Mouse (Mus musculus): ENCODE measurements around the gene Zfp553. TPM values are rescaled to one million over a fixed set of nuclear protein-coding genes. Genes with fewer than 3 reads are reported as not detected.
A peak's percentile ranks its signal among the peaks of the same experiment; 100 is the strongest.

Gene Zfp553
- 10.8 and 17.3 TPM in 2 replicates for polyA plus RNA-seq (2012; ENCODE audit: insufficient read depth, low replicate concordance)

DNA sequence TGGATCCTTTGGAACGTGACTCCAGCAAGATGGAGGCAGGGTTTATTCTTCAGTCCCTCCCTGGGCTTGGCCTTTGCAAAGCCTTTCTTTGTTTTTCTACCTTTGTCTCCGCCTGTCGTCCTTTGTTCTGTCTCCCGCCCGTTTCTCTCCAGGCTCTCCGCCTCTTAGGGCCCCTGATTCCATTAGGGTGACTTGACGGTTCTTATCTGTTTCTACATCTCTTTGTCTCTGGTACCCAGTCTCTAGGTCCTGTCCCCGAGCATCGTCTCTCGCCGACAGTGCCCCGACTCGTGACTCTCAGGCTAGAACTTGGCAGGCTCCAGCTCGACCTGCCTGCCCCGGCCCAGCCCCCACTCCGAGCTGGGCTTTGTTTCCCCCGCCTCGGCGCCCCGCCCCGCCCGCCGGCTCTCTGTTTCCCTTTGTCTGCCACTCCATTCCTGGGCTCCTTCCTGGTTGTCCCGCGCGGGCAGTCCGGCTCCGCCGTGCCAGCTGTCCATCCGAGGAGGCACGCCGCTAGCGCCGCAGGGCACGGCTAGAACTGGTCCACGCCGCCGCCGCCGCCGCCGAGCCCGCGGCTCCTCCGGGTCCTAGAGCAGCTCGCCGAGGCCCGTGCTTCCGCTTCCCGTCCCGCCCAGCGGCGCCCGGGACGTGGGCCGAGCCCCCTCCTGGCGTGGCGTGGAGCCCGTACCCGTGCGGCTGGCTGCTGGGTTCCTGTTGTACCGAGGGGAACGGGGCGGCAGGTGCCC is at the start of gene Zfp553, which contains the start of gene Sept1:
Zfp553 (plus strand) TSS at position 440 of the 746 bp plus-strand sequence.
Sept1 (minus strand) TSS at position 509 of the 746 bp plus-strand sequence.
- Histone ChIP-seq H3K4me1 (peaks cover 73% of the 10 kb centered on the region), H3K36me3 (replicated peaks; ENCODE audit: low read length) (peaks cover 53% of the 10 kb centered on the region), H3K4me3 (replicated peaks) (peak within 1 kb of the TSS; percentile 100), H3K27me3 (replicated peaks) (no peaks in the 10 kb centered on the region), H3K9me3 (no peaks in the 10 kb centered on the region)
- TF ChIP-seq FLI1 (IDR thresholded peaks at IDR 0.05; ENCODE audit: low read length) (no peak), GATA1 (IDR thresholded peaks at IDR 0.05; ENCODE audit: borderline replicate concordance, low read length) (no peak; the same call in 2 of the 3 replicates)

DNA sequence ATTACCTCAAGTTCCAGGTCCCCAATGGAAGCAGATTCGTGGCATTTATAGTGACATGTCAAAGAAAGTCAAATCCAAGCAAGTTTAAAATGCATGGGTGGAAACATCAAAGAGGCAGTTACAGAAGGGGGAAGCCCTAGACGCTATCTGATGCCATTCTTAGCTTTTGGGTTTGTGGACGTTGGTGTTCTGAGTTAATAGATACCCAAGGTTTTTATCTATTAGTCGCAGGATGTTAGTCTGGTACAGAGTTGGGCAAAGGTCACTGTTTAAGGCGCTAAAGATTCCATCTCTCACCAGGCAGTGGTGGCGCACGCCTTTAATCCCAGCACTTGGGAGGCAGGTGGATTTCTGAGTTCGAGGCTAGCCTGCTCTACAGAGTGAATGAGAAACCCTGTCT is 49.5 kb upstream of the Zfp553 start:
- H3K9me3 ChIP-seq: peaks cover 4% of the 10 kb centered on the region; the same call in 1 of the 2 replicates
- no peak overlapping the region for H3K4me3 ChIP-seq (replicated peaks)
- no peak for TF ChIP-seq GATA1 (IDR thresholded peaks at IDR 0.05; ENCODE audit: borderline replicate concordance, low read length)
- no peak for TF ChIP-seq FLI1 (IDR thresholded peaks at IDR 0.05; ENCODE audit: low read length)
- H3K4me1 ChIP-seq: peaks cover 61% of the 10 kb centered on the region
- H3K27me3 ChIP-seq (replicated peaks): no peaks in the 10 kb centered on the region
- H3K36me3 ChIP-seq (replicated peaks; ENCODE audit: low read length): no peaks in the 10 kb centered on the region

DNA sequence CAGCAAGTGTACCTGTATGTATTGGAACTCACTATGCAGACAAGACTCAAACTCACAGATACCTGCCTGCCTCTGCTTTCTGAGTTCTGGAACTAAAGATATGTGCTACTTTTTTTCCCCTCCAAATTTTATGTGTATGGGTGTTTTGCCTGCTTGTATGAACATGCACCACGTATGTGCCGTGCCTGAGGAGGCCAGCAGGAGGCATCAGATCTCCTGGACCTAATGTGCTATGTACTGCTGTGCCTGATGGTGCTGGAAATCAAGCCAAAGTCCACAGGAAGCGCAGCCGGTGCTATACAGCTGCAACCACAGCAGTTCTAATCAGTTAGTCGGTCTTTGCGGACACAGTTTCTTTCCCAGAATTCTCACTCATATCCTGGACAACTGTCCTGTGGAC is 49.0 kb upstream of the Zfp553 start:
- Histone ChIP-seq H3K4me1 (peaks cover 65% of the 10 kb centered on the region), H3K9me3 (peaks cover 4% of the 10 kb centered on the region; the same call in 1 of the 2 replicates), H3K36me3 (replicated peaks; ENCODE audit: low read length) (peaks cover 2% of the 10 kb centered on the region), H3K27me3 (replicated peaks) (no peaks in the 10 kb centered on the region), H3K4me3 (replicated peaks) (peak overlapping the region; percentile 21)
- TF ChIP-seq GATA1 (IDR thresholded peaks at IDR 0.05; ENCODE audit: borderline replicate concordance, low read length): no peak
- TF ChIP-seq FLI1 (IDR thresholded peaks at IDR 0.05; ENCODE audit: low read length): no peak

DNA sequence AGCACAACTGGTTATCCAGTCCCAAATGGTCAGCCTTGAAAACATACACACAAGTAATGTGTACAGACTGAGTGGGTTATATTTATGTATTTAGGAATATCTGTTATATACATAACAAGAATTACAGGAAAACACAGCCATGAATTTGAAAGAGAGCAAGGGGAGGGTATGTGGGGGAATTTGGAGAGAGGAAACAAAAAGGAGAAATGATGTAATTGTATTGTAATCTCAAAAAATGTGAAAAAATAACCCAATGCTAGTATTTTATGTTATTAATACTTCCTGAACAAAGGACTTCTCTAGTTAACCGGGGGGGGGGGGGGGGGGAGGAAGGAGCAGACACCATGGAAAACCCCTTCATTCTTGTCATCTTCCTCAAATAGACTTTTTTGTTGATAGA is 48.1 kb upstream of the Zfp553 start:
- Histone ChIP-seq H3K4me3 (replicated peaks) (no peak overlapping the region), H3K9me3 (no peaks in the 10 kb centered on the region), H3K27me3 (replicated peaks) (no peaks in the 10 kb centered on the region), H3K36me3 (replicated peaks; ENCODE audit: low read length) (peaks cover 2% of the 10 kb centered on the region), H3K4me1 (peaks cover 74% of the 10 kb centered on the region)
- TF ChIP-seq GATA1 (IDR thresholded peaks at IDR 0.05; ENCODE audit: borderline replicate concordance, low read length): no peak

GRCm38 (mm10) chr7:127185601-127186000 is 47.3 kb upstream of the Zfp553 start:
- H3K9me3 ChIP-seq: no peaks in the 10 kb centered on the region
- TF ChIP-seq GATA1 (IDR thresholded peaks at IDR 0.05; ENCODE audit: borderline replicate concordance, low read length): no peak
- no peak for TF ChIP-seq FLI1 (IDR thresholded peaks at IDR 0.05; ENCODE audit: low read length)
- no peaks in the 10 kb centered on the region for H3K27me3 ChIP-seq (replicated peaks)
- peaks cover 67% of the 10 kb centered on the region for H3K4me1 ChIP-seq
- H3K36me3 ChIP-seq (replicated peaks; ENCODE audit: low read length): peaks cover 5% of the 10 kb centered on the region
- no peak overlapping the region for H3K4me3 ChIP-seq (replicated peaks)

- TF ChIP-seq GATA1 (IDR thresholded peaks at IDR 0.05; ENCODE audit: borderline replicate concordance, low read length) (no peak), FLI1 (IDR thresholded peaks at IDR 0.05; ENCODE audit: low read length) (no peak)
- Histone ChIP-seq H3K4me1 (peaks cover 50% of the 10 kb centered on the region), H3K4me3 (replicated peaks) (no peak overlapping the region), H3K9me3 (no peaks in the 10 kb centered on the region), H3K36me3 (replicated peaks; ENCODE audit: low read length) (peaks cover 21% of the 10 kb centered on the region), H3K27me3 (replicated peaks) (no peaks in the 10 kb centered on the region)
Measured at GRCm38 (mm10) chr7:127187351-127187750, 45.5 kb upstream of the Zfp553 start.

DNA sequence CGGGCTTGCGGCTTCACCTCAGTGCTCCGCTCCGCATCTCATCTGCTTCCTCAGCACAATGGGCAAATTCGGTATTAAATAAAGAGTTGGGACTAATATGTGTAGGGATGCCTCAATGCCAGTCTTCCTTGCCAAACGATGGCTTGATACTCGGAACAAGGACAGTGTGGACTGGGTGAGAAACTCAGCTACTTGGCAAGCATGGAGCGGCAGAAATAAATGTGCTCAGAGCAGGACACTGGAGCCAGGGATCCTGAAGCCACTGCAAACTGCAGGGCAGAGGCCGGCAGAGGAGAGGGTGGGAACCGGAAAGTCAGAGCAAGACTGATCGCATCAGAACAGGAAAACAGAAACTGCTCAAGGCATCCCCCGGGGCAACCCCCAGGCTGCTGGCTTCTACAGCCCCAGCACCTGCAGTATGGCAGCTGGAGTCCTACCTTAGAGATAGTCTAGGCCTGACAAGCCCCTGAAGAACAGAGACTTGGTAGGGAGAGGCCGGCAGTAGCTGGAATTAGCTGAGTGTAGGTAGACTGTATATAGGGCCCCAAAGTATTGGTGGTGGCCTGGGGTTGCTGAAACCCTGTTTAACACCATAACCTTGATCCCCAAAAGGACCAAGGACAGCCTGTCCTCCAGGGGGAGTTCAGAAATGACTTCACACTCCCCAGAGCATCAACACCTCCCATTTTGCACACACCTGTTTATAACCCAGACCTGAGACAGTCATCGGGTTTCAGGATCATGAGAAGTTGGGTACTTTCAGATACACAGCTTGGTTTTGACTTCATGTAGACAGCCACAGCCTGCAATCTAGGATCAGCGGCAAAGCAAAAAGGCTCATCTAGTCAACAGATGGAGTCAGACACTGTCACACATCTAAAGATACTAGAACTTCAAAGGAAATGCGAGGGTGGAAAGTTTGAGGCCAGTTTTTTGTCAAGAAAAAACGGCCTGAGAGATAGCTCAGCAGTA is 44.3 kb upstream of the Zfp553 start:
- no peaks in the 10 kb centered on the region for H3K27me3 ChIP-seq (replicated peaks)
- TF ChIP-seq GATA1 (IDR thresholded peaks at IDR 0.05; ENCODE audit: borderline replicate concordance, low read length) (no peak), FLI1 (IDR thresholded peaks at IDR 0.05; ENCODE audit: low read length) (no peak)
- H3K9me3 ChIP-seq: no peaks in the 10 kb centered on the region
- peaks cover 33% of the 10 kb centered on the region for H3K36me3 ChIP-seq (replicated peaks; ENCODE audit: low read length)
- peaks cover 38% of the 10 kb centered on the region for H3K4me1 ChIP-seq
- H3K4me3 ChIP-seq (replicated peaks): no peak overlapping the region

DNA sequence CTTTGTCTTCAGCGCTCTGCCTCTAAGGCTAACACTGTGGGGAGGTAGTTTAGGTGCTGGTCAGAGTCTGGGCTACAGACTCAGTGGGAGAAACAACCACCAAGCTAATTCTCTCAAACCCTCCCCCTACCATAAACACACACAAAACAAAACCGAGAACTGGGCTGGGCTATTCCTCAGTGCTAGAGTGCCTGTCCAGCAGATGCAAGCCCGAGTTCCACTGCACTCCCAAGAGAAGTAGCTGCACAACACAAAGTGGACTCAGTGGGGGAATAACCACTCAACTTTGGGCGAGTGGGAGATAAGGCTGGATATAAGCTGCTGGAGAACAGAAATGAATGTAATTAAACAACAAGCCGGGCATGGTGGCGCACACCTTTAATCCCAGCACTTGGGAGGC is 42.2 kb upstream of the Zfp553 start:
- H3K27me3 ChIP-seq (replicated peaks): no peaks in the 10 kb centered on the region
- peaks cover 49% of the 10 kb centered on the region for H3K36me3 ChIP-seq (replicated peaks; ENCODE audit: low read length)
- TF ChIP-seq GATA1 (IDR thresholded peaks at IDR 0.05; ENCODE audit: borderline replicate concordance, low read length) (no peak), FLI1 (IDR thresholded peaks at IDR 0.05; ENCODE audit: low read length) (no peak)
- H3K9me3 ChIP-seq: no peaks in the 10 kb centered on the region
- H3K4me1 ChIP-seq: peaks cover 38% of the 10 kb centered on the region
- no peak overlapping the region for H3K4me3 ChIP-seq (replicated peaks)

GRCm38 (mm10) chr7:127192989-127193388 is 39.9 kb upstream of the Zfp553 start:
- TF ChIP-seq FLI1 (IDR thresholded peaks at IDR 0.05; ENCODE audit: low read length) (no peak), GATA1 (IDR thresholded peaks at IDR 0.05; ENCODE audit: borderline replicate concordance, low read length) (no peak)
- H3K9me3 ChIP-seq: no peaks in the 10 kb centered on the region
- no peak overlapping the region for H3K4me3 ChIP-seq (replicated peaks)
- peaks cover 65% of the 10 kb centered on the region for H3K36me3 ChIP-seq (replicated peaks; ENCODE audit: low read length)
- H3K4me1 ChIP-seq: peaks cover 57% of the 10 kb centered on the region
- H3K27me3 ChIP-seq (replicated peaks): no peaks in the 10 kb centered on the region

Measured in megakaryocyte, embryonic 14.5 days (primary cell).